Mouse (Mus musculus) left cerebral cortex, adult 6 months (tissue): ENCODE measurements around the gene Sardh. TPM values are rescaled to one million over a fixed set of nuclear protein-coding genes. Genes with fewer than 3 reads are reported as not detected.

Source experiments
- long read RNA-seq, 2 experiments: library from polyadenylated mRNA; unstranded; transcript quantifications; one replicate each; pipeline ENCODE4 v2.0.0; 2019 to 2020
- polyA plus RNA-seq: library from polyadenylated mRNA; unstranded; fragments of <200 nt; fragmentation: Nextera tagmentation; gene quantifications from 2 replicates; pipeline ENCODE4 v1.2.3, GENCODE M21; 2021

Gene Sardh
- polyA plus RNA-seq, result 2.7 and 3.6 TPM in 2 replicates
- long read RNA-seq, experiment 1, full-length matches to known transcripts, result 19 of 25 reads
- long read RNA-seq, experiment 1, partial matches to known transcripts, result 3 of 25 reads
- long read RNA-seq, experiment 1, other reads (novel, unspliced or antisense), result 3 of 25 reads
- long read RNA-seq, experiment 2, full-length matches to known transcripts, result 2 of 4 reads
- long read RNA-seq, experiment 2, partial matches to known transcripts, result 1 of 4 reads
- long read RNA-seq, experiment 2, other reads (novel, unspliced or antisense), result 1 of 4 reads

DNA sequence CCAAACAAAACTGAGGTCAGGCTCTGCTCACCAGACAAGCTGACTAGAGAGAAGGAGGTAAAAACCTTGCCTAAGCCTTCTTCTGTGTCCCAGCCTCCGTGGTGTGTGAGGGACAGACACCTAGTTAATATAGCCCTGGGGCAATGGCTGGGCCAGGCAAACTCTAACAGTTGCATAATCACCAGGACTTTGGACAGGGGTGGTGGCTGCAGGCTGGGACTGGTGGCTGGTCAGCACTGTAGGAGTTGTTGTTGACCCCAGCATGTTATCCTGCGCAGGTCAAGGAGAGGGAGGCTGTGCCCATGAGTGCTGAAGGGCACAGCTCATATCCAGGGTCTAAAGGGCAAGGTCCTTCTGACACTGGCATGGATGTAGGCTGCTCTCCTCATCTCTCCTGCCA, at the start of gene Sardh:
Gene Sardh (minus strand): TSS at position 127 of the 400 bp plus-strand sequence.

DNA sequence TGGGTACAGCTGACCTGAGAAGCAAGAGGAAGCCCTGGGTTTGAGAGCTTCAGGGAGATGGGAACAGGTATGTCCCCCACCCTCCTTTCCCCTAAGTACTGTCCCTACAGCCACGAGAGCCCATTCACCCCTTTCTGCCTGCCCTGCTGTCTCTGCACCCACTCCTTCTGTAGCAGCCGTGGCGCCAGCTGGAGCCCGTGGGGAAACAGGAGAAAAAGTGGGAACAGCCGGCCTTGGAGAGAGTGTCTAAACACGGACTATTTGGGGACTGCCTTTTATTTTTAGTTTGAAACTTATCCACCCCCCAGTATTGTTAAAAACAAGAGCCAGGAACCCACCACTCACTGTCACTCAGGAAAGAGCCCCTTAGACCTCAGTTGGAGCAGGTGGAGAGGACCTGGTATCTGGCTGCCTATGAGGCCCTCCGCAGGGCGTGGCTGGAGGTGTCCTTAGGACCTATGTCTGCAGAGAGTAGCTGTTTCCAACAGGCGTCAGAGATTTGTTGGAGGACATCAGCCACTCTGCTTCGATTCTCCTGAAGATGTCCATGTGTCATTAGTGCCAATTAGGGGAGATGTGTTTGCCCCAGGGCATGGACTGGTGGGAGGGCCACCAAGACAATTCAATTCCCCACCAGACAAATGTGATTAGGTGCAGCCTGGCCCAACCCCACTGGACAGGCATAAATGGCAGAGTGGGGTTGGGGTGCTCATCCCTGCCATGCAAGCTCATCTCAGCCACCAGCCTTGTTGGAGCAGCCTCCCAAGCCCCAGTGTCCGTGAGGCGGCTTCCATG, 83.1 kb downstream of the Sardh start, which contains the start of gene Dbh:
Gene Dbh (plus strand): TSS at position 438 of the 795 bp plus-strand sequence.

GRCm38 (mm10) chr2:27141950-27142693, 106.0 kb downstream of the Sardh start, which contains the start of gene Fam163b:
Fam163b (minus strand) TSS chr2:27142491.

Other genes with a start within 250 kb of the Sardh start
- gene Cacfd1, start 238.4 kb downstream of the Sardh start, polyA plus RNA-seq, result 50.6 and 54.3 TPM in 2 replicates
- 24.5 and 26.3 TPM in 2 replicates for gene Slc2a6, start 220.3 kb downstream of the Sardh start, polyA plus RNA-seq
- gene Mymk, start 176.2 kb downstream of the Sardh start, polyA plus RNA-seq, result 0.20 and 0.31 TPM in 2 replicates
- gene Adamtsl2, start 169.0 kb downstream of the Sardh start, polyA plus RNA-seq, result 21.2 and 33.4 TPM in 2 replicates
- gene Fam163b, start 105.8 kb downstream of the Sardh start, polyA plus RNA-seq, result 69.7 and 105 TPM in 2 replicates
- gene Dbh, start 83.1 kb downstream of the Sardh start, polyA plus RNA-seq, result 0.26 and 0.27 TPM in 2 replicates
- 0.74 and 0.75 TPM in 2 replicates for gene Vav2, start 178.7 kb upstream of the Sardh start, polyA plus RNA-seq
- 42.0 and 49.3 TPM in 2 replicates for gene Brd3os, start 194.0 kb upstream of the Sardh start, polyA plus RNA-seq